Mouse (Mus musculus) left cerebral cortex, adult 2 months (tissue): ENCODE results near the gene Plekhg3. TPM values are rescaled to one million over a fixed set of nuclear protein-coding genes. Genes with fewer than 3 reads are reported as not detected.

Experiments used
- DNase-seq, 2 experiments: peaks; one replicate each; pipeline ENCODE4 v3.0.0; 2021 to 2022; ENCODE audit warnings: low spot score in 2 of 2, mixed read lengths in 1 of 2; ENCODE audit errors: extremely low spot score in 1 of 2
- H3K27ac ChIP-seq: fragments of 200-600 bp; 2 replicates; pipeline ENCODE4 v1.8.1; 2022
- H3K4me3 ChIP-seq: fragments of 200-600 bp; 2 replicates; pipeline ENCODE4 v1.8.1; 2022
- CTCF ChIP-seq: fragments of 200-600 bp; IDR thresholded peaks from 2 replicates; pipeline ENCODE4 v1.8.1; 2022; ENCODE audit warnings: antibody characterized with exemption, mild to moderate bottlenecking, moderate library complexity
- intact Hi-C: fragments of 180-260 bp; cut with DNase I; formaldehyde crosslinking; loops from one replicate; pipeline ENCODE4 v1.15.1; 2025
- total RNA-seq, 2 experiments: library from RNA; stranded (reverse); gene quantifications; 2 replicates each; pipeline ENCODE4 v1.2.3; 2021

The Plekhg3 gene
- total RNA-seq, 2 experiments from 2014 or later = 15.0 to 15.2 TPM

GRCm38 (mm10) chr12:76595830-76596229, 65.1 kb downstream of the Plekhg3 start:
- no peak for TF ChIP-seq CTCF
- H3K4me3 ChIP-seq = no peak overlapping the region
- peak in 1 of 2 experiments; percentile 26 for DNase-seq
- peak overlapping the region; percentile 83 for H3K27ac ChIP-seq
- intact Hi-C loops = loop anchor here (1.0 to 10.0 kb wide), 5 partner anchors 100 to 811 kb away; partner anchors contain the start of genes Hspa2 and Mthfd1

DNA sequence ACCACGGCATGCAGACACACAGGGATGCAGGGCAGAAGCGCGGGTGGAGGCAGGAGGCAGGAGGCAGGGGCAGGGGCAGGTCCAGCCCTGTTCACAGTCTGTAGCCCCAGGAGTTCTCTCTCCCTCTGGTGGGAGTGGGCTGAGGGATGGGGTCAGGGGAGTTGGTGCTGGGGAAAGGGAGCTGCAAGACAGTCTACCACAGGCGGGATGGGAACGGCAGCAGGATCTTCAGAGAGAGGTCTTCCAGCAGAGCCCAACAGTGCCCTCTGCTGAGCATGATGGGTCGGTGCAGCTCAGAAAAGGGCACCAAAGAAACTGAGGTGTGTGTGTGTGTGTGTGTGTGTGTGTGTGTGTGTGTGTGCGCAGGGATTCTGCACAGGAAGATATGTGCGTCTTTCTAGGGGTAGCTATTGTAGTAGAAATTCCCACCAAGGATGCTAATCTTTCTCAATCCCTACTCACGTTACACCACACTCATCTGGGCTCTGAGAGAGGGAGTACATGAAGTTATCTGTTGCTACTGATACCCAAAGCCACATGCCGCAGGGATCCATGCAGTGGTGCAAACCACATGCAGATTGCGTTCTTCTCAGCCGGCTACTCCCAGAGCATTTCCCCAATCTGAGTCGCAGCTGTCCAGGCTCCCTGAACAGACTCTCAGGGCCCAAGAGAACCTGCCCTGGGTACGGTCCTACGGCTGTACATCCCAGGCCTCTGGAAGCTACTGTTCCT, 65.8 kb downstream of the Plekhg3 start:
- intact Hi-C loops = loop anchor here (1.0 to 10.0 kb wide), 5 partner anchors 100 to 812 kb away; partner anchors contain the start of genes Hspa2 and Mthfd1

DNA sequence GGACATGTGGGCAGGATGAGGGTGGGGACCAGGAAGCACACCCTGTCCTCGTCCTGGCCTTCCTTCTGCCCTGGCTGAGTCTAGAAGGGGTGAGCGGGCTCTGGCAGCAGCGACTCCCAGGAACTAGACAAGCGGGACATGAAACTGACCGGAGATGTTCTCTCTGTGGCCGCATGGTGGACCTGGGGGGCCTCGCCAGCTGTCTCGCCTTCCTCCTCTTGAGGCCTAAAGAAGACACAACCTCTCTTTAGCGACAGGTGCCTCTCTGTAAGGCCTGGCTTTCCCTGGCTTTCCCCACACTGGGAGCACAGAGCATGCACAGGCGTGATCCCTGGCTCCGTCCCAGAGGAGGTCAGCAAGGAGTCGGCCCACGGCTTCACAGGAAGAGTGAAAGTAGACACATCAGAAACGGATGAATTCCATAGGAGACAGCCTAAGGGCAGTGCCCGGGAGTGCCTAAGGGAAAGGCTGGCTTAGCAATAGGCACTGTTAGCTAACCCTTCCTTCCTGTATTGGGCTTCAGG, 66.9 kb downstream of the Plekhg3 start:
- no peak for DNase-seq
- intact Hi-C loops = loop anchor here (5.0 to 10.0 kb wide), 4 partner anchors 120 to 813 kb away; partner anchors contain the start of genes Hspa2 and Mthfd1
- TF ChIP-seq CTCF = no peak
- H3K27ac ChIP-seq = no peak overlapping the region
- H3K4me3 ChIP-seq = no peak overlapping the region

More for the DNA sequence above, 65.8 kb downstream of the Plekhg3 start:
- DNase-seq = peak; percentile 70 to 83
- Histone ChIP-seq H3K4me3 (no peak overlapping the region), H3K27ac (peak overlapping the region; percentile 34; the same call in 1 of the 2 replicates)
- peak; percentile 62 for TF ChIP-seq CTCF

- intact Hi-C loops = loop anchor here (5.0 to 10.0 kb wide), 4 partner anchors 121 to 814 kb away; partner anchors contain the start of genes Hspa2 and Mthfd1
- no peak for TF ChIP-seq CTCF
- no peak for DNase-seq
- Histone ChIP-seq H3K4me3 (no peak overlapping the region), H3K27ac (no peak overlapping the region)
Observed at GRCm38 (mm10) chr12:76598196-76598928, 67.7 kb downstream of the Plekhg3 start.

- intact Hi-C loops = no loop called here
Observed at GRCm38 (mm10) chr12:76603779-76604178, 73.1 kb downstream of the Plekhg3 start.

DNA sequence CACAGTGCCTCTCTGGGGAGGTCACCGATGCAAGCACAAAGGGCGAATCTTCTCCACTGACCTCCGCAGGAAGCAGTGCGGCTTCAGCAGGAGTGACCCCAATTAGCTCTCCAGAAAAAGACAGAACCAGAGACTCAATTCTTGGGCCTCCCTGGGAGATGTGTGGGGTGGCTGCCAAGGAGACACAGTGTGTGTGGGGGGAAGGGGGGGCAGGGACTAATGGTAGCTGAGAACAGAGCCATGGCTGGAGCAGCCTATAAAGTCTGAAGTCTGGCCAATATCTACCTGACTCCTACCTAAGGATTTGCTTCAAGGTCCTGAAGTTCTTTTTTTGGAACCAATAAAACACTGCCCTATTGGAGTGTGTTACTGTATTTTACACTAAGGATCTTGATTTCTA, 73.9 kb downstream of the Plekhg3 start:
- no peak for DNase-seq
- intact Hi-C loops = no loop called here
- H3K4me3 ChIP-seq = no peak overlapping the region
- H3K27ac ChIP-seq = no peak overlapping the region
- no peak for TF ChIP-seq CTCF

More at GRCm38 (mm10) chr12:76603779-76604178, 73.1 kb downstream of the Plekhg3 start:
- no peak for DNase-seq
- no peak overlapping the region for H3K4me3 ChIP-seq
- TF ChIP-seq CTCF = no peak
- H3K27ac ChIP-seq = no peak overlapping the region

DNA sequence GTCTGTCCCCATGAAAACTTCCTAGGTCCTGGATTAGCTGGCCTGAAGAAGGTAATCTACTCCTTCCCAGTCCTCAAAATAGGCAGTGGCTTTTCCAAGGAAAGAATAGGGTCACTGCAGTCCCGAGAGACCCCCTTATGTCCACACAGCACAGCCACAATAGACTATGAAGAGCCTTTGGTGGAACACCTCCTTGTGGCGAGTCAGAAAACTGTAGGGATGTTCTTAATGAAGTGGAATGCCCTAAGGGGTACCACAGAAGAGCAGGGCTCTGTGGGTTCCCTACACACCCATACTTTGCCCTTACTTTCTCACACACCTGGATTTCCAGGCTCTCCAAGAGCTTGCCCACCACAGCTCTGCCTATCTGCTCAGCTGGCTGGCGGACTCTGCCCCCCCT, 75.1 kb downstream of the Plekhg3 start:
- TF ChIP-seq CTCF = peak; percentile 10
- no peak overlapping the region for H3K27ac ChIP-seq
- intact Hi-C loops = no loop called here
- no peak overlapping the region for H3K4me3 ChIP-seq
- no peak for DNase-seq

GRCm38 (mm10) chr12:76608241-76608640, 77.5 kb downstream of the Plekhg3 start:
- Histone ChIP-seq H3K4me3 (no peak overlapping the region), H3K27ac (no peak overlapping the region)
- DNase-seq = no peak
- intact Hi-C loops = no loop called here
- TF ChIP-seq CTCF = no peak; the same call in 1 of the 2 replicates

DNA sequence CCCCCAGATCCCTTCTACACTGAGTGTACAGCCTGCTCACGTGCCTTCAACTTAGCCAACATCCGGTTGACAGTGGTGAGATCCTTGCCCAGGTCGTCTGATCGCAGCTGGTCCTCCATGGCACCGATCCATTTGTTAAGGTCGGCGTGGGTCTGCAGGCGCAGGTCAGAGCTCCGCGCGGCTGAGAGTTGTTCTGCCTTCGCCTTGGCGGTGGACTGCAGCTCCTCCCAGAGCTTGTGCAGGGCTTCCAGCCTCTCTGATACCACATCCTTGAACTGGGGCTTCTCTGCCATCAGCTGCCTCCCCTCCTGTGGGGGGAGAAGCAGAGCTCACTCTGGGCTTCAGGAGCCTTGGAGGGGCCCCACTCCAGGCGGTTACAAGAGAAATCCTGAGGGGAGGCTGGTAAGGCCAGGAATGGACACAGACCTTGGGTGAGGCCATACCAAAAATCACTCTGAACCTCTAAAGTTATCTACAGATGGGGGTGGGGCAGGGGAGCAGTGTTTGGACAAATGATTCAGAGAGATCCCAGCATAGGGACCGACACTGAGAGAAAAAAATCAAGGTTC, 78.4 kb downstream of the Plekhg3 start:
- TF ChIP-seq CTCF = no peak
- no peak for DNase-seq
- no peak overlapping the region for H3K27ac ChIP-seq
- H3K4me3 ChIP-seq = no peak overlapping the region
- intact Hi-C loops = no loop called here

- Histone ChIP-seq H3K27ac (no peak overlapping the region), H3K4me3 (no peak overlapping the region)
- DNase-seq = no peak
- TF ChIP-seq CTCF = no peak
- intact Hi-C loops = no loop called here
Observed at GRCm38 (mm10) chr12:76612621-76613020, 81.9 kb downstream of the Plekhg3 start.

- no peak for TF ChIP-seq CTCF
- intact Hi-C loops = no loop called here
- Histone ChIP-seq H3K27ac (no peak overlapping the region), H3K4me3 (no peak overlapping the region)
- DNase-seq = no peak
Observed at GRCm38 (mm10) chr12:76614868-76615579, 84.3 kb downstream of the Plekhg3 start.
